Mouse (Mus musculus): ENCODE measurements around the gene Msx2. TPM values are rescaled to one million over a fixed set of nuclear protein-coding genes. Genes with fewer than 3 reads are reported as not detected.

Msx2 gene
- polyA plus RNA-seq, 1 experiment from 2014 or later, result 0.07 TPM

- TF ChIP-seq EP300 (IDR thresholded peaks at IDR 0.05) (no peak), CTCF (IDR thresholded peaks at IDR 0.05) (no peak)
- no peak for DNase-seq (ENCODE audit: low spot score)
- no peaks in the 10 kb centered on the region for H3K36me3 ChIP-seq (ENCODE audit: insufficient read depth, low read length)
- H3K4me2 ChIP-seq (replicated peaks; ENCODE audit: low read depth, low read length), result no peak overlapping the region
- H3K27ac ChIP-seq (ENCODE audit: low read length), result no peak overlapping the region
- H3K4me3 ChIP-seq (ENCODE audit: low read depth, low read length), result no peak overlapping the region
- peaks cover 3% of the 10 kb centered on the region; the same call in 1 of the 2 replicates for H3K4me1 ChIP-seq (ENCODE audit: insufficient read depth, low read depth, low read length)
- no peak for ATAC-seq
- H3K9ac ChIP-seq (replicated peaks; ENCODE audit: low read depth), result no peak overlapping the region
- WGBS, result 55% methylated on average over 5 of the region's 5 CpGs
- peaks cover 75% of the 10 kb centered on the region for H3K27me3 ChIP-seq (replicated peaks; ENCODE audit: insufficient read depth, low read length)
- H3K9me3 ChIP-seq (ENCODE audit: low read length), result no peaks in the 10 kb centered on the region
Measured at GRCm38 (mm10) chr13:53469756-53470155, 3.1 kb downstream of the Msx2 start.

GRCm38 (mm10) chr13:53468171-53468570, 4.7 kb downstream of the Msx2 start:
- no peak for ATAC-seq

GRCm38 (mm10) chr13:53466189-53466866, 6.5 kb downstream of the Msx2 start:
- DNase-seq (ENCODE audit: low spot score) (no peak), ATAC-seq (no peak)
- no peaks in the 10 kb centered on the region for H3K36me3 ChIP-seq (ENCODE audit: insufficient read depth, low read length)
- peaks cover 4% of the 10 kb centered on the region; the same call in 1 of the 2 replicates for H3K4me1 ChIP-seq (ENCODE audit: insufficient read depth, low read depth, low read length)
- H3K27ac ChIP-seq (ENCODE audit: low read length), result no peak overlapping the region
- H3K4me3 ChIP-seq (ENCODE audit: low read depth, low read length), result no peak overlapping the region
- H3K9me3 ChIP-seq (ENCODE audit: low read length), result no peaks in the 10 kb centered on the region
- H3K27me3 ChIP-seq (replicated peaks; ENCODE audit: insufficient read depth, low read length), result peaks cover 67% of the 10 kb centered on the region
- TF ChIP-seq CTCF (IDR thresholded peaks at IDR 0.05), result no peak
- TF ChIP-seq EP300 (IDR thresholded peaks at IDR 0.05), result no peak
- no peak overlapping the region for H3K9ac ChIP-seq (replicated peaks; ENCODE audit: low read depth)
- WGBS, result 13% methylated on average over 18 of the region's 18 CpGs
- H3K4me2 ChIP-seq (replicated peaks; ENCODE audit: low read depth, low read length), result no peak overlapping the region

More at GRCm38 (mm10) chr13:53468171-53468570, 4.7 kb downstream of the Msx2 start:
- 51% methylated on average over 14 of the region's 14 CpGs for WGBS
- no peak for DNase-seq (ENCODE audit: low spot score)
- Histone ChIP-seq H3K36me3 (ENCODE audit: insufficient read depth, low read length) (no peaks in the 10 kb centered on the region), H3K27me3 (replicated peaks; ENCODE audit: insufficient read depth, low read length) (peaks cover 72% of the 10 kb centered on the region), H3K27ac (ENCODE audit: low read length) (no peak overlapping the region), H3K4me1 (ENCODE audit: insufficient read depth, low read depth, low read length) (peaks cover 3% of the 10 kb centered on the region; the same call in 1 of the 2 replicates), H3K9me3 (ENCODE audit: low read length) (no peaks in the 10 kb centered on the region), H3K4me2 (replicated peaks; ENCODE audit: low read depth, low read length) (no peak overlapping the region), H3K9ac (replicated peaks; ENCODE audit: low read depth) (no peak overlapping the region), H3K4me3 (ENCODE audit: low read depth, low read length) (no peak overlapping the region)
- TF ChIP-seq EP300 (IDR thresholded peaks at IDR 0.05) (no peak), CTCF (IDR thresholded peaks at IDR 0.05) (no peak)

- 10% methylated on average over 26 of the region's 26 CpGs for WGBS
- no peak for ATAC-seq
- no peak for DNase-seq (ENCODE audit: low spot score)
- no peak overlapping the region for H3K4me3 ChIP-seq (ENCODE audit: low read depth, low read length)
- no peak overlapping the region for H3K4me2 ChIP-seq (replicated peaks; ENCODE audit: low read depth, low read length)
- no peak overlapping the region for H3K9ac ChIP-seq (replicated peaks; ENCODE audit: low read depth)
- H3K27me3 ChIP-seq (replicated peaks; ENCODE audit: insufficient read depth, low read length), result peaks cover 67% of the 10 kb centered on the region
- H3K36me3 ChIP-seq (ENCODE audit: insufficient read depth, low read length), result no peaks in the 10 kb centered on the region
- no peaks in the 10 kb centered on the region for H3K9me3 ChIP-seq (ENCODE audit: low read length)
- H3K4me1 ChIP-seq (ENCODE audit: insufficient read depth, low read depth, low read length), result peaks cover 4% of the 10 kb centered on the region; the same call in 1 of the 2 replicates
- H3K27ac ChIP-seq (ENCODE audit: low read length), result no peak overlapping the region
- TF ChIP-seq CTCF (IDR thresholded peaks at IDR 0.05) (no peak), EP300 (IDR thresholded peaks at IDR 0.05) (no peak)
Measured at GRCm38 (mm10) chr13:53465191-53465820, 7.6 kb downstream of the Msx2 start.

- ATAC-seq, result no peak
- no peaks in the 10 kb centered on the region for H3K36me3 ChIP-seq (ENCODE audit: insufficient read depth, low read length)
- peaks cover 59% of the 10 kb centered on the region for H3K27me3 ChIP-seq (replicated peaks; ENCODE audit: insufficient read depth, low read length)
- no peak overlapping the region for H3K27ac ChIP-seq (ENCODE audit: low read length)
- peaks cover 4% of the 10 kb centered on the region; the same call in 1 of the 2 replicates for H3K4me1 ChIP-seq (ENCODE audit: insufficient read depth, low read depth, low read length)
- no peak overlapping the region for H3K9ac ChIP-seq (replicated peaks; ENCODE audit: low read depth)
- no peaks in the 10 kb centered on the region for H3K9me3 ChIP-seq (ENCODE audit: low read length)
- 4% methylated on average over 20 of the region's 21 CpGs for WGBS
- DNase-seq (ENCODE audit: low spot score), result no peak
- H3K4me3 ChIP-seq (ENCODE audit: low read depth, low read length), result no peak overlapping the region
- H3K4me2 ChIP-seq (replicated peaks; ENCODE audit: low read depth, low read length), result no peak overlapping the region
- TF ChIP-seq CTCF (IDR thresholded peaks at IDR 0.05), result no peak
- TF ChIP-seq EP300 (IDR thresholded peaks at IDR 0.05), result no peak
Measured at GRCm38 (mm10) chr13:53464441-53465001, 8.4 kb downstream of the Msx2 start.

GRCm38 (mm10) chr13:53463946-53464345, 8.9 kb downstream of the Msx2 start:
- Histone ChIP-seq H3K4me1 (ENCODE audit: insufficient read depth, low read depth, low read length) (peaks cover 4% of the 10 kb centered on the region; the same call in 1 of the 2 replicates), H3K9ac (replicated peaks; ENCODE audit: low read depth) (no peak overlapping the region), H3K4me3 (ENCODE audit: low read depth, low read length) (no peak overlapping the region), H3K9me3 (ENCODE audit: low read length) (no peaks in the 10 kb centered on the region), H3K27ac (ENCODE audit: low read length) (no peak overlapping the region), H3K27me3 (replicated peaks; ENCODE audit: insufficient read depth, low read length) (peaks cover 59% of the 10 kb centered on the region), H3K4me2 (replicated peaks; ENCODE audit: low read depth, low read length) (no peak overlapping the region), H3K36me3 (ENCODE audit: insufficient read depth, low read length) (no peaks in the 10 kb centered on the region)
- no peak for TF ChIP-seq EP300 (IDR thresholded peaks at IDR 0.05)
- no peak for TF ChIP-seq CTCF (IDR thresholded peaks at IDR 0.05)
- DNase-seq (ENCODE audit: low spot score) (no peak), ATAC-seq (no peak)
- 8% methylated on average over 10 of the region's 10 CpGs for WGBS

Data from lung, postnatal 0 days (tissue).